Mouse (Mus musculus) ES-Bruce4 (cell line): Measurements from ENCODE around the gene 4930519P11Rik.

Source experiments
- CTCF ChIP-seq: IDR thresholded peaks from one replicate; pipeline ENCODE4 v1.8.1; 2011; ENCODE audit warnings: low read depth, low read length
- EP300 ChIP-seq: IDR thresholded peaks from 2 replicates; pipeline ENCODE4 v1.6.1; 2011; ENCODE audit warnings: low read depth, low read length; ENCODE audit not compliant: insufficient read depth

DNA sequence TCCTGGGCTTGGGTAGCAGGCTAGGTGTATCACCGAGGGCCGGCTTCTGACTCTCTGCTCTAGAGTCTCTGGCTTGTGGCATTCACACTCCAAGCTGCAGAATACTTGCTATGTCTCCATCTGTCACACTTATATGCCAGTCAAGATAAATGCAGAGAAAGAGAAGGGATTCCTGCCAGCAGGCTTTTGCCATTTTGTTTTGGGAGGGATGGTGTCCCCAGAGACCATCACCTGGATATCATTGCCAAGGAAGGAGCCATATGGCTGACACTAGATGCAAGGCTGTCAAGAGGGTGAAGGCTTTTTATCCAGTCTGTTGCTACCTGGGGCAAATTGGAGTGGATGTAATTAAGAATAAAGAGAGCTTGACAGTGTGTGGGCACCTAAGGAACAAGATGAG is 22.6 kb upstream of the 4930519P11Rik start:
- TF ChIP-seq EP300 (no peak), CTCF (no peak)
